Mouse (Mus musculus) adrenal gland, postnatal 14 days (tissue): Measurements from ENCODE around the gene Slc44a3. TPM values are rescaled to one million over a fixed set of nuclear protein-coding genes. Genes with fewer than 3 reads are reported as not detected.

Experiments used
- DNase-seq: peaks from one replicate; pipeline ENCODE4 v3.0.0; 2021; ENCODE audit warnings: mixed read lengths
- total RNA-seq: library from RNA; stranded (reverse); gene quantifications from 2 replicates; pipeline ENCODE4 v1.2.3, GENCODE M21; 2021

Gene Slc44a3
- total RNA-seq, 1 experiment from 2014 or later, result 14.6 TPM

GRCm38 (mm10) chr3:121500734-121501133, 31.5 kb downstream of the Slc44a3 start:
- DNase-seq, result no peak

GRCm38 (mm10) chr3:121500225-121500624, 32.0 kb downstream of the Slc44a3 start:
- DNase-seq, result peak; percentile 91

DNA sequence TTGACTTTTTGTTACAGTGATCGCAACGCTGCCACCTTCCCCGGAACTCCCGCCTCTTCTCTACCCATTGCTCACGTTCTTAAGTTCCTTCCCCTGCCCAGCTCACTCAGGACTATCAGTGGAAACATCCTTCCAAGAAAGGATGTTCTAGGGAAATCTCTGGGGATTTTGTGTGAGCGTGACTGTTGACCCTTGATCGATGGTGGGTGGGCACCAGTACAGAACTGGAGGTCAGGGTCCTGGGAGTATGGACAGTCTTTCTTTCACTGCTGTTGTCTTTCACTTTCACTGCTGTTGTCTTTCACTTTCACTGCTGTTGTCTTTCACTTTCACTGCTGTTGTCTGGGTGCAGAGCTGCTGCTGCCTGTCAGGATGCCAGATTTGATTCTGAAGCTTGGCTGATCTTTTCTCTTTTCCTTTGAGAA, 38.2 kb downstream of the Slc44a3 start:
- peak; percentile 24 for DNase-seq

- DNase-seq, result no peak
Measured at GRCm38 (mm10) chr3:121492026-121492425, 40.2 kb downstream of the Slc44a3 start.

GRCm38 (mm10) chr3:121490941-121491340, 41.3 kb downstream of the Slc44a3 start:
- peak; percentile 67 for DNase-seq

DNA sequence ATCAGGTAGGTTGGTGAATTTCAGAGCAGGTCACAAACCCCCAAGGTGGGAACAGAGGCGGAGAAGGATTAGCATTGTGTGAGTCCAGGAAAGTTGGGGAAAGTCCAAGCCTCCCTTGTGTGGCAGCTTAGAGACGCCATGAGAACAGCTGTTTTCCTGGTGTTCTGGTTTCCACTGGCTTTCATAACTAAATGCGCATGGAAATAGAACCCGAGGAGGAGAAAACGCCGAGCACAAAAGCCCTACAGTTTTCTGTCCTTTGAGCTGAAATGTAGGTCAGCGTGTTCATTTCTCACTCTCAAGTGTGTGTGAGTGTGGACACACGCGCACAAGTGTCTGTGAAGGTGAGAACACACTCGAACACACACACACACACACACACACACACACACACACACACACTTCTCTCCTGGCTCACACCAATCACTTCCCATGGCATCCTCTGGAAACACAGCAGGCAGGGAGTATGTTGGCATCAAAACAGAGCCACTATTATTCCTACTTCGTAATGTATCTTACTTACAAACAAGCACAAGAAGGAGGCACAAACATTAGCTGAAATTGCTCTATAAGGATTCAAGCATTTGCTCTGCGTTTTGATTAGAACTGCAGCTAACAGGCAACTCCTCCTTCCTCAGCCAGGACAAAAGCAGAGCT, 42.6 kb downstream of the Slc44a3 start:
- DNase-seq, result no peak

DNA sequence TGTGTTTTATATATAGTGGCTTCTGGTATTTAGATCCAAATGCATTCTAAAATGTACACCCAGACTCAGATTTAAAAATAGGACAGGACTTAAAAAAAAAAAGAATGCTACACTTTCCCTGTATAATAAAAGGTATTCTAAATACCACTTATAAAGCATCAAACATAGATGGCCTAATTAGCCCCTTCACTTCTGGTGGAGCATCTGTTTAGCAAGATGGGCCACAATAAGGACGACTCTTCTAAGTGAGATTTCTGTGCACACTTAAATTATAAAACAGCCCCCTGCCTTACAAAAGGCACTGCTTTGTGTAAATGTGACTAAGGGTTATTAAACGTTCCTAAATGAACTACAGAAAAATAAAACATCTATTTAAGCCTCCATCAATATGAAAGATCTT, 47.0 kb downstream of the Slc44a3 start:
- DNase-seq, result no peak

DNA sequence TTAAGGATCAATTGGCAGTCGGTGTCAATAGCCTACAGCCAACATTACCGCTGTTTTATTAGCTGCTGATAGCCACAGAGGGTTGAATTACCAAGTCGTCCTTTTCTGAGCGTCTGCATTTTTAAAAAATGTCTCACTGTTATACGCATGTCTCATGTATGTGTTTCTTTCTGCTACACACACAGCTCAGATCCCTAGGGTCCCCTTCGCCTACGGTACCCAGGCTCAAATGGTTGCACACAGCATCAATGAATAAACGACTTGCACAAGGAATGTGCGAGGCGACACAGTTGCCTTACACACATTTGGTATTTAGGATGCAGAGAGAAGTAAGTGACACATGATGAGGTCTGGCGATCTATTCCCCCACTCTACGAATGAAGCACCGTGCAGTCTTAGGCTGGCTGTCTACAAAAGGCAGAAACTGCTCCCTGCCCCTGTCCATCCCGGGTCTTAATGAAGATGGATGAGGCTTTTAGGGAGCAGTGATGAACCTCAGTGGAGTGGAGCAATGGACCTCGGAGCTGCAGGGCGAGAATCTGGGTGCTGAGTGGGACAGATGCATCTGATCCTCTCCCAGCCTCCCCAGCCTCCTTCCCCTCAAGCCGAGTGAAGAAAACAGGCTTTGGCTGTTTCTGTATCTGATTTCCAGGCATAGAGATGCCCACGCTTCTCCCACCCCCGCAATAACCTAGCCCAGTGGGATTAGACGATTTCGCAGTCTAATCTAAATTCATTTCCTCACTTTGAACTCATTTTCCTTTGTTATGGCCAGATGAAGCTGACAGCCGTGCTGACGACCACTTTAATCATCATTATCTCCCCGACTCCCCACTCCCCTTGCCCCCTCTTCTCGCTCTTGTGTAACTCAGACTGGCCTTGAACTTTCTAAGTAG, 48.7 kb downstream of the Slc44a3 start:
- no peak for DNase-seq

DNA sequence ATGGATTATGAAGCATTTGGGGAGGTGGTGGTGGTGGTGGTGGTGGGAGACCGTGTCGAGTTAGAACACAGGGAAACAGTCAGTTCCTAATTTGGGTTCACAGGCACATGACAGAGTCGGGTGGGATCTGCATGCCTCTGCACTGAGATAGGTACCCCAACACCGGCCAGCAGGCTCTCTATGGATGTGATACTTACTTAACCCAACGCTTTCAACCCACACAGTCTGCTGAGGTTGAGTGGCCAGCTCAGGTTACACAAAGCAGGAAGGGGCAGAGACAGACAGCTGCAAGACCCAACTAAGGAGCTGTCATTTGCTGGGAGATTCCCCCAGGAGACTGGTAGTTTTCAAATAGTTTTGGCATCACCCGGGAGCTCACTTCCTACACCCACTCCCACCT, 50.6 kb downstream of the Slc44a3 start:
- no peak for DNase-seq

GRCm38 (mm10) chr3:121480961-121481436, 51.2 kb downstream of the Slc44a3 start:
- no peak for DNase-seq

- DNase-seq, result no peak
Measured at GRCm38 (mm10) chr3:121480030-121480960, 51.9 kb downstream of the Slc44a3 start.

GRCm38 (mm10) chr3:121474738-121475137, 57.5 kb downstream of the Slc44a3 start:
- DNase-seq, result no peak

GRCm38 (mm10) chr3:121471703-121472102, 60.5 kb downstream of the Slc44a3 start:
- DNase-seq, result peak; percentile 26

GRCm38 (mm10) chr3:121469185-121469975, 62.8 kb downstream of the Slc44a3 start:
- peak; percentile 36 for DNase-seq

DNA sequence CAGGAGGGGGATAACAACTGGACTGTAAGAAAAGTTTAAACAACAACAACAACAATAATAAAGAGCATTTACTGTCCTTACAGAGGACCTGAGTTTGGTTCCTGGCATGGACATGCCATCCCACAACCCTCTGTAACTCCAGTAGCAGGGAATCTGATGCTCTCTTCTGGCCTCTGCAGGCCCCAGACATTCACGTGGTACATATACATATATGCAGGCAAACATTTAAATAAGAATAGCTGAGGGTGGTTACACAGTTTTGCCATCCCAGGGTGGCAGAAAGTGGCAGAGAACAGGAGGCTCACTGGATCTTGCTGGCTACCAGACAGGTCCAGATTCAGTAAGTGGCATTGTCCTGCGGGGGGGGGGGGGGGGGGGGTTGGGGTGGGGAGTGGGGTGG, 64.1 kb downstream of the Slc44a3 start:
- no peak for DNase-seq

DNA sequence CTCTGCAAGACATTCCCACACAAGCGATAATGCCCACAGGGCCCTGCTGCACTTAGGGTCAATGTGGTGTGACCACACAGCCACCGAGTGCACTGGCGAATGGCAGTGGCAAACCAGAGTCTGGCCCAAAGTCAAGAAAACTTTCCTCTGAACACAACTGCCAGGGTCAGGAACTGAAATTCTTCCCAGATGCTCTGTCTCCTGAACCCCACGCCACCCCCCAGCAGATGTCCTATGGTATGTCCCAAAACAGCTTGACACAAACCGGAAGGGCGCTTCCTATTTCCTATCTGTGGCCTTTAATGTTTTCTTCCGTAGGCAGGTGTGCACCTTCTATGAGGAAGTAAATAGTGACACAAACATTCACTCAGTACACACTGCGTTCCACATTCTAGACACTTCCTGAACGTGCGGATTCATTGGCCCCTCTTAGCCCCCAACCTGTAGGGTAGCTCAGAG, 65.1 kb downstream of the Slc44a3 start:
- peak; percentile 30 for DNase-seq

DNA sequence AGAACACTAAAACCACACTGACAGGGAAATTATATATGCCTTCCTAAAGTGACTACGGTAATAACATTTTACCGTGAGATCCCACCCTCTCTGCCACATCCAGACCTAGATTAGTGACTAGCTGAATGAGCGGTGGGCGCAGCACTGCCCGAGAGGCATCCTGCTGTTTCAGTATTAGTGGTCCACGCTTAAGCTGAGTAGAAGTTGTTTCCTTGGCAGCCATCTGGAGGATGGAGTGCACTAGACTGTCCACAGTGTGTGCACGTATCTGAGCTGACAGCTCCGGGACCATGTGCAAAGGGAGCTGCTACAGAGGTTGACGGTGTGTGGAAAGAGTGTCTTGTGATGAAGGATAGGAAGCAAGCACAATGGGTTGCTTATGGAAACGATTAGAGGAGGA, 66.4 kb downstream of the Slc44a3 start:
- no peak for DNase-seq

DNA sequence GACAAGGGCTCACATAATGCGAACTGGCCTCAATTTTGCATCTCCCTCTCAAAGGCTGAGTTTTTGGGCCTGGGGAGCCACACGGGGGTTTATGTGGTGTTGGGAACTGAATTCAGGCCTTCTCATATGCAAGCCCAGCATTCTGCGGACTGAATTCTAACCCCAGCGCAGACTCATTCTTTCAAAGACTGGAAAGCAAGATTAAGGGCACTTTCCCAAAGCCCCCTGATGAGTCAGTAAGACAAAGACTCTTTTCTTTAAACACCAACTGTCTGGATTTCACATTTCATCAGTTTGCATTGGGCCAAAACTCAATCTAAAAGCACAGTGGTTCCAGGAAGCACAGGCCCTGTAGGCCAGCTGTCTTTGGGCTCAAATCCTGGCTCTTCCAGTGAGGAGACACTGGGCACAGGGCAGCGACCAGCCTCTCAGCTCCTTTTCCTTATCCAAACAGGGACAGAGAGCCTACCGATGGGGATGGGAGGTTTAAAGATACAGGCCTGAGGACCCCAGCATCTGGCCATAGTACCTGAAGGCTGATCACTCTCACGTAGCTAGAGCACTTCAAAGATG, 67.4 kb downstream of the Slc44a3 start:
- DNase-seq, result no peak

DNA sequence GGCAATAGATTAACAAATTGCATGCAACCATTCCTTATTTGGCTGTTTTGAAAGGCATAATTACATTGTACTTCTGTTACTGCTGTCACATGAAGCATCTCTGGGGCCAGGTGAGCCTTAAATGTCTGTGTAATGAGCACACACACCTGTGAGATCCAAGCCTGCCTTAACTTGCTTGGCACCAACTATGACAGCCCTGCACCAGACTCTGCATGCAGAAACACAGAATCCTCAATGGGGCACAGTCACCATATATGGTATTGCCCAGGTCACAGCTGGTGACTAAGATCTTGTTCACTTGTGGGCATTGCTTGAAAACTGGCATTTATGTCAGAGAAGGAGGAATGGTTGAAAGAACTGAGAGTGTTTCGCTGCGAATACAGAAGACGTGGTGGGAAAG, 69.4 kb downstream of the Slc44a3 start:
- DNase-seq, result no peak

- no peak for DNase-seq
Measured at GRCm38 (mm10) chr3:121461477-121461876, 70.7 kb downstream of the Slc44a3 start.
